Mouse (Mus musculus) heart, postnatal 25 days (tissue): ENCODE measurements around the gene Ubc. TPM values are rescaled to one million over a fixed set of nuclear protein-coding genes. Genes with fewer than 3 reads are reported as not detected.

Experiments used
- total RNA-seq, 2 experiments: library from RNA; stranded (reverse); gene quantifications; 2 replicates each; pipeline ENCODE4 v1.2.3; 2021

The Ubc gene
- total RNA-seq, 2 experiments from 2014 or later = 907 to 1,197 TPM

Other genes starting within 250 kb of the Ubc start
- 10 to 100 TPM; 67.8 to 89.5 TPM for gene Ncor2, start 211.0 kb downstream of the Ubc start, total RNA-seq
- 10 to 100 TPM; 29.6 to 35.2 TPM for gene Scarb1, start 49.1 kb downstream of the Ubc start, total RNA-seq
- under 1 TPM in 1 of 2 experiments, not detected in 1; 0.22 TPM for gene Gm10382, start 880 bp downstream of the Ubc start, total RNA-seq
- 10 to 100 TPM; 10.2 to 10.6 TPM for gene Dhx37, start 43.9 kb upstream of the Ubc start, total RNA-seq
- gene Bri3bp, start 51.4 kb upstream of the Ubc start, total RNA-seq = 10 to 100 TPM; 49.0 to 57.6 TPM
- gene Aacs, start 85.6 kb upstream of the Ubc start, total RNA-seq = 1 to 10 TPM; 3.0 to 4.1 TPM
- gene Tmem132b, start 141.6 kb upstream of the Ubc start, total RNA-seq = not detected